Mouse (Mus musculus) heart, embryonic 10.5 days (tissue): Measurements from ENCODE around the gene Rps6kl1. TPM values are rescaled to one million over a fixed set of nuclear protein-coding genes. Genes with fewer than 3 reads are reported as not detected.

Source experiments
- DNase-seq: peaks from one replicate; pipeline ENCODE4 v3.0.0-alpha.2; 2017; ENCODE audit warnings: low spot score
- H3K27ac ChIP-seq: fragments of 300-500 bp; sonication (generic); 2 replicates; pipeline ENCODE4 v1.5.1; 2016; ENCODE audit warnings: mild to moderate bottlenecking
- H3K27me3 ChIP-seq: fragments of 300-500 bp; sonication (generic); 2 replicates; pipeline ENCODE4 v1.6.1; 2016; ENCODE audit warnings: mild to moderate bottlenecking; ENCODE audit not compliant: poor library complexity, insufficient read depth, severe bottlenecking
- H3K36me3 ChIP-seq: fragments of 300-500 bp; sonication (generic); 2 replicates; pipeline ENCODE4 v1.6.1; 2016; ENCODE audit warnings: mild to moderate bottlenecking, moderate library complexity
- H3K4me1 ChIP-seq: fragments of 300-500 bp; sonication (generic); 2 replicates; pipeline ENCODE4 v1.6.1; 2016; ENCODE audit warnings: mild to moderate bottlenecking
- H3K4me3 ChIP-seq: fragments of 300-500 bp; sonication (generic); 2 replicates; pipeline ENCODE4 v1.5.1; 2016; ENCODE audit warnings: mild to moderate bottlenecking, moderate library complexity
- H3K9me3 ChIP-seq: fragments of 300-500 bp; sonication (generic); 2 replicates; pipeline ENCODE4 v1.6.1; 2016; ENCODE audit warnings: mild to moderate bottlenecking, moderate library complexity
- WGBS: fragments of 180-500 bp; shearing (Covaris S2); methylation state at CpG from one replicate; pipeline ENCODE4 v1.1.7; 2016; 5-methylcytosine and 5-hydroxymethylcytosine counted together
- polyA plus RNA-seq: library from polyadenylated mRNA; unstranded; fragments of >200 nt; fragmentation: Nextera tagmentation; extraction: Ambion mirVana; gene quantifications from 2 replicates; pipeline ENCODE4 v1.2.1, GENCODE M21; 2016

The Rps6kl1 gene
- polyA plus RNA-seq, 1 experiment from 2014 or later: 1.4 TPM

GRCm38 (mm10) chr12:85170284-85170947, 19.4 kb upstream of the Rps6kl1 start:
- Histone ChIP-seq H3K4me1 (peaks cover 49% of the 10 kb centered on the region), H3K9me3 (no peaks in the 10 kb centered on the region), H3K36me3 (peaks cover 42% of the 10 kb centered on the region; the same call in 1 of the 2 replicates), H3K27me3 (peaks cover 18% of the 10 kb centered on the region; the same call in 1 of the 2 replicates), H3K27ac (no peak overlapping the region), H3K4me3 (no peak overlapping the region)
- 85% methylated on average over 11 of the region's 11 CpGs for WGBS
- DNase-seq: no peak

DNA sequence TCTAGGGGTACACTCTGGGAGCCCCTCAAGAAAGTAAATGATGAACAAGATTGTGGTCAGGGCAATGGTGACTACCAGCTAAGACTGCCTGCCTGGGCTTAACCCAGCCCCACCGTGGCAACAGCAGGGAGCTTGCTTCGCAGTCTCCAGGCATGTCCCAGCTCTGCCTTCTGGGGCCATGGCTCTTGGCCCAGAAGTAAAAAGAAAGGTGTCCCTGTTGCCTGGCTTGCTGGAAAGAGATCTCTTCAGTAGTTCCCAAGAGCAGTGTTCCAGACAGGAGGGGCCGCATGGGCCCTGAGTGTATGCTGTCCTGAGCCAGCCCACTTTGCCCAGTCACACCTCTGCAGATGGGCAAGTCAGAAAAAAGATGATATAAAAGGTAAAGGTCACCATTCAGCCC, 18.8 kb upstream of the Rps6kl1 start:
- peaks cover 44% of the 10 kb centered on the region for H3K4me1 ChIP-seq
- peaks cover 42% of the 10 kb centered on the region; the same call in 1 of the 2 replicates for H3K36me3 ChIP-seq
- peaks cover 18% of the 10 kb centered on the region; the same call in 1 of the 2 replicates for H3K27me3 ChIP-seq
- peak overlapping the region; percentile 52; the same call in 1 of the 2 replicates for H3K27ac ChIP-seq
- 0 out of 2 replicates have a peak overlapping the region, but pooled peaks have one; percentile 22 for H3K4me3 ChIP-seq
- H3K9me3 ChIP-seq: no peaks in the 10 kb centered on the region
- WGBS: 54% methylated on average over 3 of the region's 3 CpGs
- no peak for DNase-seq

GRCm38 (mm10) chr12:85169117-85169858, 18.2 kb upstream of the Rps6kl1 start:
- H3K9me3 ChIP-seq: no peaks in the 10 kb centered on the region
- peaks cover 17% of the 10 kb centered on the region; the same call in 1 of the 2 replicates for H3K27me3 ChIP-seq
- 22% methylated on average over 27 of the region's 27 CpGs for WGBS
- no peak for DNase-seq
- peaks cover 42% of the 10 kb centered on the region; the same call in 1 of the 2 replicates for H3K36me3 ChIP-seq
- H3K4me3 ChIP-seq: 0 out of 2 replicates have a peak overlapping the region, but pooled peaks have one; percentile 22
- H3K4me1 ChIP-seq: peaks cover 39% of the 10 kb centered on the region
- peak overlapping the region; percentile 52 for H3K27ac ChIP-seq

DNA sequence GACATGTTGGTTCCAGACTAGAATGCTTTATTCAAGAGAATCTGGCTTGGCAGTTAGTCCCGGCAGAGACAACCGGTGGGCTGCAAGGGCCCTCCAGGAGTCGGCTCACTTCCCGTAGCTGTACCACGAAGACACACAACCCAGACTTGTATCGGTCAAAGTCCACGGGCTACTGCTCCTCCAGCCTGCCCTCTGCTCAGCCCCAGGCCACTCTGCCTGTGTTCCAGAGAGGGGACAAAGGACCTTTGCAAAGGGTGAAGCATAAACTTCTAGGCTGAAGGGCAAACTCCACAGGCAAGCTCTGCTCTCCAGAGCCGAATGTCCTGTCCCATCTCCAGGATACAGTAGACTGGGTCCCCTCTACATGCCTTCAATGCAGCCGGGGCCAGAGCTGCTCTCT, 15.6 kb upstream of the Rps6kl1 start:
- H3K4me3 ChIP-seq: no peak overlapping the region
- peaks cover 40% of the 10 kb centered on the region; the same call in 1 of the 2 replicates for H3K36me3 ChIP-seq
- no peak for DNase-seq
- H3K27ac ChIP-seq: no peak overlapping the region
- no peaks in the 10 kb centered on the region for H3K9me3 ChIP-seq
- H3K4me1 ChIP-seq: peaks cover 17% of the 10 kb centered on the region
- peaks cover 12% of the 10 kb centered on the region; the same call in 1 of the 2 replicates for H3K27me3 ChIP-seq
- 88% methylated on average over 9 of the region's 9 CpGs for WGBS

- Histone ChIP-seq H3K4me3 (no peak overlapping the region), H3K9me3 (no peaks in the 10 kb centered on the region), H3K36me3 (peaks cover 26% of the 10 kb centered on the region; the same call in 1 of the 2 replicates), H3K4me1 (peaks cover 9% of the 10 kb centered on the region), H3K27ac (no peak overlapping the region), H3K27me3 (peaks cover 2% of the 10 kb centered on the region; the same call in 1 of the 2 replicates)
- 84% methylated on average over 5 of the region's 5 CpGs for WGBS
- DNase-seq: no peak
These were observed 13.9 kb upstream of the Rps6kl1 start for GRCm38 (mm10) chr12:85164996-85165395.

DNA sequence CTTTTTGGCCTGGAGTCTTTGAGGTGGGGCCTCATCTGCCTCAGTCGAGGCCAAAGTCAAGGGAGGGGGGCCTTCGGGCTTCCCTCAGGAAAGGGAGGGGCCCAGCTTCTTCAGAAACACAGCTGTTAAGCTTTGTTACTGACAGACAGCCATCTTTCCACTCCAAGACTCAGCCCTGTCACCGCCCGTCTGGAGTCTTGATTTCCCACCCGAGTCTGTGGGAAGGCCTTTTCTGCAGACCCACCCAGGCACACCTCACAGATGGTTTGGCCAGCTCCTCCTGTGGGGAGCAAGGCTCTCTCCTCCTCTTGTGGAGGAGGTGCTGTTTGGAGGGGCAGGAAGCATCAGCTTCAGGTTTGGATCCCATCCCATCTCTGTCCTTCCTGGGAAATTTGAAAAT, 8.5 kb upstream of the Rps6kl1 start:
- Histone ChIP-seq H3K27ac (no peak overlapping the region), H3K4me3 (no peak overlapping the region), H3K27me3 (0 out of 2 replicates have a peak, but pooled peaks cover 5% of the 10 kb centered on the region), H3K9me3 (no peaks in the 10 kb centered on the region), H3K36me3 (no peaks in the 10 kb centered on the region), H3K4me1 (peaks cover 8% of the 10 kb centered on the region; the same call in 1 of the 2 replicates)
- DNase-seq: no peak
- WGBS: 69% methylated on average over 5 of the region's 5 CpGs

GRCm38 (mm10) chr12:85158801-85159200, 7.7 kb upstream of the Rps6kl1 start:
- no peak overlapping the region for H3K4me3 ChIP-seq
- 79% methylated on average over 8 of the region's 8 CpGs for WGBS
- H3K27ac ChIP-seq: no peak overlapping the region
- no peak for DNase-seq
- H3K4me1 ChIP-seq: peaks cover 8% of the 10 kb centered on the region; the same call in 1 of the 2 replicates
- no peaks in the 10 kb centered on the region for H3K36me3 ChIP-seq
- H3K27me3 ChIP-seq: 0 out of 2 replicates have a peak, but pooled peaks cover 5% of the 10 kb centered on the region
- H3K9me3 ChIP-seq: no peaks in the 10 kb centered on the region

DNA sequence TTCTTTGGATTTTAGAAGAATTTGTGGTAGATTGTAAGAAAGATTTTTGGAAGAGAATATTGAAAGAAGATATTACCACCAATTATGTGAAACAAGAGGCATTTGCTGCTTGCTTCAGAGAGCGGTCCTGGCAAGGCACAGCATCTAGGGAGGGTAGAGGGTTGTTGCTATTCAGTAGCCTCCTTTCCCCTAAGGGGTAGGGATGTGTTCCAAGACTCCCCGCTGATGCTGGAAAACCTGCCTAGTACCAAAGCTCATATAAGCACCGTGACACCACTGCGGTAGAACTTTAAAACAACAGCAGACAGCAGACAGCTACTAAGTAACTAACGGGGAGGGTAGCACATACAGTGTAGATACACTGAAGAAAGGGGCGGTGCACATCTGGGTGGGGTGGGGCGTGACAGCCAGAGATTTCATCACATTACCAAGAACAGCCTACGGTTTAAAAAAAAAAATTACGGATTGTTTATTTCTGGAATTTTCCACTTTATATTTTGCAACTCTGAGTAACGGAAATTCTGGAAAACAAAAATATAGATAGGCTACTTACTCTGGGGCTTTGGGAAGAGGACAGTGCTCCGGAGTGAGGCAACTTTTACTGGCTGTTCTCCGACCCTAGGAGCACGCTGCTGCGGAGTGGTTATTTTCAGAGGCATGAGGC, 6.9 kb upstream of the Rps6kl1 start:
- no peak for DNase-seq
- Histone ChIP-seq H3K27me3 (0 out of 2 replicates have a peak, but pooled peaks cover 5% of the 10 kb centered on the region), H3K36me3 (no peaks in the 10 kb centered on the region), H3K9me3 (no peaks in the 10 kb centered on the region), H3K4me1 (peaks cover 8% of the 10 kb centered on the region; the same call in 1 of the 2 replicates), H3K4me3 (no peak overlapping the region), H3K27ac (no peak overlapping the region)
- WGBS: 82% methylated on average over 14 of the region's 14 CpGs

GRCm38 (mm10) chr12:85156324-85156723, 5.3 kb upstream of the Rps6kl1 start:
- Histone ChIP-seq H3K4me1 (peaks cover 12% of the 10 kb centered on the region), H3K36me3 (no peaks in the 10 kb centered on the region), H3K4me3 (no peak overlapping the region), H3K9me3 (no peaks in the 10 kb centered on the region), H3K27me3 (peaks cover 9% of the 10 kb centered on the region), H3K27ac (no peak overlapping the region)
- no peak for DNase-seq
- WGBS: 33% methylated on average over 6 of the region's 6 CpGs

- no peaks in the 10 kb centered on the region for H3K36me3 ChIP-seq
- H3K4me3 ChIP-seq: no peak overlapping the region
- peaks cover 28% of the 10 kb centered on the region for H3K27me3 ChIP-seq
- DNase-seq: no peak
- H3K4me1 ChIP-seq: peaks cover 25% of the 10 kb centered on the region
- WGBS: 85% methylated on average over 3 of the region's 3 CpGs
- no peak overlapping the region for H3K27ac ChIP-seq
- H3K9me3 ChIP-seq: no peaks in the 10 kb centered on the region
These were observed 1.9 kb upstream of the Rps6kl1 start for GRCm38 (mm10) chr12:85153011-85153410.

DNA sequence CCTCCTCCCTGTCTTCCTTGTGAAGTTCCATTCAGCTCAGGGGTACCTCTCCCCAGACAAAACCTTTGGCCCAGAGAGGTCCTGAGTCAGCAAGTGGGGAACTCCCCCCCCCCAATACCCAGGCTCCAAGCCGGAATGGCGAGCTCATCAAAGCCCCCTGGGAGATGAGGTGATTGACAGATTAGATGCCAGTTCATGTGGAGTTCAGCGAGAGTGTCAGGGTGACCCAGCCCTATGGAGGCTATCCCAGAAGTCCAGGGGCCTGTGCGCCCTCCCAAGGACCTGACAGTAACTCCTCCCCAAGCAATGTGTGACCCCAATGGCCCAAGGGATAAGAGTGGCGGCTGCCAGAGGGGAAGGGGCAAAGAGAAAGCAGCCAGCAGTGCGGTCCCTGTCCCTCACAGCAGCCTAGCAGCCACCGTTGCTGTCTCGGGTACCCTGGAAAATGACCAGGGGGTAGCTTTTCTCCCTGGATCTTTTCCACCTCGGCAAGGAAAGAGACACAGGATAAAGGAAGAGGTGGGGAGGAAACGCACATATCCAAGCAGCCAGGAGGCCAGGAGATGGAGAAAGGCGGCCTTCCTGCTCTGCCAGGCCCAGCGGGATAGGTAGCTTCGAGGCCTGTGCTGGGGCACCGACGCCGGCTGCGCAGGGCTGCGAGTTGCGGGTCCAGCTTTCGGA, 603 bp downstream of the Rps6kl1 start:
- peak overlapping the region; percentile 56 for H3K4me3 ChIP-seq
- peaks cover 38% of the 10 kb centered on the region for H3K4me1 ChIP-seq
- H3K27ac ChIP-seq: peak overlapping the region; percentile 44; the same call in 1 of the 2 replicates
- no peaks in the 10 kb centered on the region for H3K9me3 ChIP-seq
- H3K27me3 ChIP-seq: peaks cover 35% of the 10 kb centered on the region
- no peaks in the 10 kb centered on the region for H3K36me3 ChIP-seq
- 8% methylated on average over 20 of the region's 20 CpGs for WGBS
- DNase-seq: no peak

- WGBS: 76% methylated on average over 9 of the region's 9 CpGs
- H3K9me3 ChIP-seq: no peaks in the 10 kb centered on the region
- no peak overlapping the region for H3K27ac ChIP-seq
- no peak for DNase-seq
- H3K4me3 ChIP-seq: no peak overlapping the region
- H3K36me3 ChIP-seq: no peaks in the 10 kb centered on the region
- peaks cover 45% of the 10 kb centered on the region for H3K4me1 ChIP-seq
- peaks cover 38% of the 10 kb centered on the region for H3K27me3 ChIP-seq
These were observed 4.2 kb downstream of the Rps6kl1 start for GRCm38 (mm10) chr12:85146881-85147280.
